Mouse (Mus musculus): ENCODE measurements around the gene Rpl10a.

Rpl10a gene

DNA sequence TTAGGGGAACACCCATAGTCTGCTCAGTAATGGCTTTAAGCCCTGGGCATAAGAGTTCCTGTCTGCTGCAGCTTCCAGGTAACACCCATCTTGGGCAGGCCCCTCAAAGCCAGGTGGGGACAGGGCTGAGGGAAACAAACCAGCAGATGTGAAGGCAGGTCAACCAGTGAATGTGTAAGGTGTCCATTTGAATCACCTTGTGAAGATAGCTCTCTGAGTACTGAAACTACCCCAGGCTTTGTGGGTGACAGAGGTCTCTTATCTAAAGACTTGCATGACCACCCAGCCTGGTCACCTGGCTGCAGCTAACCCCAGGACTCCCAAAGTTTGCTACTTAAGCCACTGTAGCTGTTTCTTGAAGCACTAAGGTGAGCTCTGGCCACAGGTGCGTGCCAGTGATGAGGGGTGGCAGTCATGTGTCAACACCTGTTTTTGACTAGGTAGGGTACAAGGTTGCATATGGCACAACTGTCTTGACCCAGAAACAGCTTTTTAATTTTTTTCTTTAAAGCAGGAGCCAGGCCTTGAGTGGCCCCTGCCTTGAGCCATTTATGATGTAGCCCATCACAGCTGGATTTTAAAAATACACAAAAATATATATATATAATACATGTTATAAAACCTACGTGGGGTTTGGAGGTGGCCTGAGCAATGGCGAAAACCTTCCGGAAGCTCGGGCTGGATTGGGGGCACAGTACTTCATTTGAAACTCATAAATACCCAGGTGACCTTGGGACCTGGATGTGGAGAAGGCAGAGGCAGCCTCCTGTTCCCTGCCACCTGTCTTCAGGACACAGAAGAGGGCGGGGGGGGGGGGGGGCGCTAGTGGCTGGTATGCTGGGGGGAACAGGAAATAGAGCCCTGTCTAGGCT lies 3.2 kb downstream of the Rpl10a start:
- DNase-seq (ENCODE audit: low spot score) = no peak

- DNase-seq (ENCODE audit: low spot score) = no peak
Observed at GRCm38 (mm10) chr17:28332113-28332914, 4.0 kb downstream of the Rpl10a start.

DNA sequence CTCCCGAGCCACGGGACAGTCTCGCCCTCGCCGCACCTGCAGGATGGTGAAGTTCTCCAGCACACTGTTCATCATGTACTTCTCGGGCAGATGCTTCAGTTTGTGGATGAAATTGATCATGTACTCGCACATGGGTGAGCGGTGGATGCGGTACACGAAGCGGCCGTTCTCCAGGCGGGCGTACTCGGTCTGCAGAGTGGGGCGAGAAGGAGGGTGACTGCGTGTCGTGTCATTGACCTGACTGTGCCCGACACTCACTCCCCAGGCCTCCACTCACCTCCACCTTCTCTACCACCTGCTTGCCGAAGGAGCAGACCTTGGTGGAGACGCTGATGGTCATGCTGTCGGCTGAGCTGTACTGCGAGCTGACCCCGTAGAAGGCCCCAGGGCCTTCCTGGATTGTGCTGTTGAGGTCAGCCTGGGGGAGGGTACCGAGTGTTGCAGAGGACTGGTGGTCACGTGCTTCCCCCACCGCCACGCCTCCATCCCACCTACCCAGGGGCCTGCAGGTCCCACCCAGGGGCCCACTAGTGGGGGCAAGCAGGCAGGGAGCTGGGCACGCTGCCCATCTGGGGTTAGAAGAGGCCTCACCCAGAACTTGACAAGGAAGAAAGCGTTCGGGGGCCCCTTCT lies 4.8 kb downstream of the Rpl10a start:
- no peak for DNase-seq (ENCODE audit: low spot score)

DNA sequence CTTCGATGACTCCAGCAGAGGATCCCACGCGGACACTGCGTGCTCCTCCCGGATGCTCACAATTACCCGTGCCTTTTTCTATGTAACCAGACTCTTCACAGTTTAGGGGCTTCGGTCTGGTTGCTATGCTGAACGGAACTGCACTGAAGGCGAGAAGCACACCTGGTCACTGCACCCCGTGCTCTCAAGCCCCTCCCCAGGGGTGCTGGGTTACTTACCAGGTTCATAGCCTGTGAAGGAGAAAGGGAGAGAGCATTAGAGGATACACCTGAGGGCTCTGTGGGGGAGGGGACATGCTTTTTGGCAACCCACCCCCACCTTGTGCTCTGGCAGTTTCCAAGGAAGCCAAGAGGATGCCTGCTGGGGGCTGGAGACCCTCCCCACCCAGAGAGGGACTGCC lies 7.0 kb downstream of the Rpl10a start:
- DNase-seq (ENCODE audit: low spot score) = no peak

DNA sequence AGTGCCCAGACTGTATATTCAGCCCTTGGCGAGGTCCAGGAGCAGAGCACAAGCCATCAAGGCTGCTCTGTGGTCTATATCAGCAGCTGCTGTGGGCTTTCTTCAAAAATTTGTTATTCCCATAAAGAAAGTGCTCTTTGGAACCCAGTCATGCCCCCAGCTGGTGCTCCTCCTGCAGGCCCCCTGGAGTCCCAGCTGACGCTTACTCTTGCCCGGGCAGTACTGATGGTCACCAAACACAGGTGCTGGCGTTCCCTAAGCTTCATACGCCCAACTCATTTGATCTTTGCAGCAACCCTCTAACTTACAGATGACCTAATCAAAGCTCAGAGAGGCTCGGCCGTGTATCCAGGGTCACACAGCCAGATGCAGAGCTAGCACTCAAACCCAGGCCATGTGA lies 9.3 kb downstream of the Rpl10a start:
- no peak for DNase-seq (ENCODE audit: low spot score)

- no peak for DNase-seq (ENCODE audit: low spot score)
Observed at GRCm38 (mm10) chr17:28340578-28340977, 12.3 kb downstream of the Rpl10a start.

- DNase-seq (ENCODE audit: low spot score) = peak; percentile 58
Observed at GRCm38 (mm10) chr17:28341091-28341490, 12.8 kb downstream of the Rpl10a start.

GRCm38 (mm10) chr17:28344050-28344607 lies 15.9 kb downstream of the Rpl10a start:
- no peak for DNase-seq (ENCODE audit: low spot score)

GRCm38 (mm10) chr17:28344670-28345069 lies 16.4 kb downstream of the Rpl10a start:
- no peak for DNase-seq (ENCODE audit: low spot score)

DNA sequence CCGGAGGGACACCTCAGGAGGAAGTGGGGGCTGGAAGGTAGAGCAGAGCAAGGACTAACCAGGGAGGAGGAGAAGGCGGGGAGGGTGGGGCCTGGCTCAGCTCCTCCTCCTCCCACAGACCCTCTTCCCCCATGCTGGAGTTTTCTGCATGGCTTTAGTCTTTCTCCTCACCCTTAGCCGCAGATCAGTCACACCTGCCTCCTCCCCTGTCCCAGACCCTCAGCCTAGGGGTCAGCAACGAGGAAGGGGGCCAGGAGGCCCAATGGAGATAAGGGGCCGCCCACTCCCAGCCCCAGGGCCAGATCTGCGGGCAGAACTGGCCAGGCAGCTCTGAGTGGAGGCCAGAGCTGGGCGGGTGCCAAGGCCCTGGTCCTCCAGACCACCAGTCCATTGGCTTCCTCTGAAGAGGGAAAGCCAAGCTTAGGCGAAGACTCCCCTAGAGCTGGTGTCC lies 17.0 kb downstream of the Rpl10a start:
- DNase-seq (ENCODE audit: low spot score) = no peak

DNA sequence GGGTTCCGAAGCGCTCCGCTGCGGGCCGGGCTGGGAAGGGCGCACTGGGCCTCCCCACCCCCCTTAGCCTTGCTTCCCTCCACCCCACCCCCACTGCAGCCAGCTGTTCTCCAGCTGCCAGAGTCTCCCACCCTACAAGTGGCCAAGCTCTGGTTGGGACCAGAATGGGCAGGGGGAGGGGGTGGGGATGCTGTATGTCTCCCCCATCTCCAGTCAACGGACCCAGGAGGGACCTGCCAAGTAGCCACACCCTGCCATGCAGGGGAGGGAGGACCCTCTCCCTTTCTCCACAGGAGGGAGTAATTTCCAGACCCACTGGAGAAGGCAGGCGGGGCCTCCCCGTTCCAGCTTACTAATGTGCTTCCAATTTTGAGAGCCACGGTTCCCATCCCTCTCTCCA lies 17.6 kb downstream of the Rpl10a start:
- DNase-seq (ENCODE audit: low spot score) = no peak

GRCm38 (mm10) chr17:28347327-28347726 lies 19.1 kb downstream of the Rpl10a start:
- no peak for DNase-seq (ENCODE audit: low spot score)

DNA sequence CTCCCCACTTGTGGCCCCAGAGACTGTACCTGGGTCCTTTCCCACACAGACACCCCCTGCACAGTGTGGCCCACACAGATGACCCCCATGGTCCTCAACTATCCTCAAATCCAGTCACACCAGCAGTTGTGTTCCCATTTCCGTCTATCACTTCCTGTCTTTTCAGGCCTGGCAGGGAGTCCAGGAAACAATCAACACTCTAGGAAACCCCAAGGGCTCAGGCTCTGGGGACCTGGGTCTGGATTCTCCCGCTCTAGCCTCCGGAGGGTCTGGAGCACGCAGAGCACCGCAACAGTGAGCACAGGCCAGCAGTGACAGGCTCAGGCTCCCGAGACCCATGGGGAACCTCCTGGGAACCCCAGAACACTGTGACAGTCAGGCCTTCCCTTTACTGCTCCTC lies 19.9 kb downstream of the Rpl10a start:
- no peak for DNase-seq (ENCODE audit: low spot score)

DNA sequence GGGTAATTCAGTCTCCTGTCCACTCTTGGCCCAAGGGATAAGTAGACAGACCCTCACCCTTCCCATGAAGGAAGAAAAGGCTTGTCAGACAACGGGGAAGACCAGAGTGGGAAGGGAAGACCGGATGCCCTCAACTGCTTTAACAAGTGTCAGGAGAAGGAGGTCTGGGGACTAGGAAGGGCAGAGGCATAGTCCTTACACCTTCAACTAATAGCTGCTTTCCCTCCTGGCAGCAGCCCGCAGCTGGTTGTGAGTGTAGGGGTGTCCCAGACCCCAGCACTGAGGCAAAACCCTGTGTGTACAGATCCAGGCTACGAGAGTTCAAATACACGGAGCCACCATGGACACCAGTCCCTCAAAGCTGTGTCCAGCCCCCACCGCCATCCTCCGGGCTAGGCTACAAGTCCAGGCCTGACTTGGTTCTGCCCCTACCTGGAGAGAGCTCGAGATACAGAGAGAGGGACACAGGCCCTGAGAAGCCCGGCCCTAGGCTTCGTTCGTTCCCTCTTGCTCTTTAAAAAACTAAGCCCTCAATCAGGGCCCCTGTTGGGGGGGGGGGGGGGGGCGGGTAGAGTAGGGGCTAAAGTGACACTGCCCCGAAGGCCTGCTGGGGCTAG lies 21.1 kb downstream of the Rpl10a start:
- DNase-seq (ENCODE audit: low spot score) = no peak

DNA sequence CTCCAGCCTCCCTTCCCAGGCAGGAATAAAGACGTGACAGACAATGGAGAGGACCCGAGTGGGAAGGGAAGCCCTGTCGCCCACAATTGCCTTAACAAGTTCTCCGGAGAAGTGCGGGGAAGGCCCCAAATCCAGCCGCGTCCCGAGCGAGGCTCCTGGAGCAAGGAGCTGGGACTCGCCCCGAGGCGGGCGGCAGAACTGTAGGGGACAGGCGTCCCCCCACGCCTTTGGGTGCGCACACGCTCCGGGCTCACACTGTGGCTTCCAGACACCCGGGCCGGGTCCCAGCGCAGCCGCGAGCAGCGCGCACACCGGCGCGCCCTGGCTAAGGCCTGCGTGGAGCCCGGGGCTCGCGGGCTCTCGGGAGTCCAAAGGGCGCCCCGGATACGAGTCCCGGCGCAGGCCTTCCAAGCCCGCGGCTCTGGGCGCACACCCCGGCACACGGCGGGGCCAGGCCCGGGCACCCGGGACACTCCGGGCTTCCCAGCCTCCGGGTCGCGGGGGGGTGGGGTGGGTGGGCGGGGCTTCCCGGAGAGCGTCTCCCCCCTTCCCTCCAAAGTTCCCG lies 21.7 kb downstream of the Rpl10a start:
- no peak for DNase-seq (ENCODE audit: low spot score)

GRCm38 (mm10) chr17:28350466-28351352 lies 22.4 kb downstream of the Rpl10a start, which contains the start of gene Tead3:
Gene Tead3, minus strand, starts transcription at chr17:28350817.
- peak; percentile 48 for DNase-seq (ENCODE audit: low spot score)

DNA sequence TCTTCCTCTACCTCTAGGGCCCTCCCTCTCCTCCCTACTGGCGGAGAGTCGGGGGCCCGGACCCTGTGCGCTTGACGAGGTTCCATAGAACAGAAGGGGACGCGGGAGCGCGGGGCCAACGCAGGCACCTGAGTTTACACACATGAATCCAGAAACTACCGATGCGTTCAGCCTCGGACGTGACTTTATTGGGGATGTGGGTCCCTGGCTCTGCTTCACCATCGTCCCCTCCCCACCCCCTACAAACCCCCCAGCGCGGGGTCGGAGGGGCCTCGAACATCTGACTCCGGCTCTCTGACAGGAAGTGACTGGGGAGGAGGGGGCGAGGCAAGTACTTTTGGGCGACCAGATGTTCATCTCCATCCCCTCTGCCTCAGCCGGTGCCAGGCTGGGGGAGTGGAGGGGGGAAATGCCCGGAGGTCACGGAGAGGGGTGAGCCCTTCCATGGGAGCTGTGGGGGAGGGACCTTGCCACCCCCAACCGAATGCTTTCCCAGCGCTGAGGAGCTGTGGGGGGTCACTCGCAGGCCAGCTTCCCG lies 23.2 kb downstream of the Rpl10a start:
- DNase-seq (ENCODE audit: low spot score) = no peak

GRCm38 (mm10) chr17:28352018-28352417 lies 23.7 kb downstream of the Rpl10a start:
- DNase-seq (ENCODE audit: low spot score) = no peak

DNA sequence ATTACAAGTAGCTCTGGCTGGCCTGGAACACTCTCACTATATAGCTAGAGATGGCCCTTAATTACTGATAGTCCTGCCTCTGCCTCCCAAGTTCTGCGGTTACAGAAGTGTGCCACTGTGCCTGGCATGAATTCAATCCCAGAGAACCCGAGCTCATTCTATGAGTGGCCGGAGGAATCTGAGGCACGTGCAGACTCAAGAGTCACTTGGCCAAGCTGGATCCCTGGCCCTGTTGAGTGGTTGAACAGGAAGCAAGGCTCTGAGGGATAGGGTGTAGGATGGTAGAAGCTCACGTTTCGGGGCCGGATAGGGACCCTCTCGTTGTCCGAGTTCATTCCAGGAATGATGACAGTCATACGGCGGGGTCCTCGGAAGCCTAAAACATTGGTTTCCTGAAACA lies 27.6 kb downstream of the Rpl10a start:
- DNase-seq (ENCODE audit: low spot score) = no peak
